Mouse (Mus musculus): ENCODE measurements at regions not wholly inside any gene's neighbourhood (a gene's known extent, or its start where the extent isn't known, plus 50 kb on each side); places are given as distances from the start of the nearest gene placed in this dataset.
"Not testable (repeated sequence)": the region's sequence is repeated elsewhere in the genome, so short reads cannot be mapped to it uniquely, and the experiment has no call there.

DNA sequence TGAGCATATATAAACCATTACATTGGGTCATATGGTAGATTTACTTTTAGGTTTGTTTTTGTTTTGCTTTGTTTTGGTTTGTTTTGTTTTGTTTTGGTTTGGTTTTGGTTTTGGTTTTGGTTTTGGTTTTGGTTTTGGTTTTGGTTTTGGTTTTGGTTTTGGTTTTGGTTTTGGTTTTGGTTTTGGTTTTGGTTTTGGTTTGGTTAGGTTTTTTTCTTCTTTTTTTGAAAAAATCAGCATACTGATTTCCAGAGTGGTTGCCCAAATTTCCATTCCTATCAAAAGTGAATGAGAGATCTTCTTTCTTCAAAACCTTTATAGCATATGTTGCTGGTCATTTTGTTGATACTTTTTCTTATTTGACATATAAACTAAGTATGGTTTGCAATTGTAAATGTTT lies 444.0 kb downstream of the Arl4a start:
- TF ChIP-seq CTCF (IDR thresholded peaks at IDR 0.05); POLR2A (IDR thresholded peaks at IDR 0.05; ENCODE audit: insufficient read depth, low read depth, low read length): not testable (repeated sequence)
